ENCODE assay signal across 7 mouse cellular contexts in genomic region chr7:142457227-142457811, GRCm38 (mm10). TPM values are rescaled to one million over a fixed set of nuclear protein-coding genes. Genes with fewer than 3 reads are reported as not detected.
A peak's percentile ranks its signal among the peaks of the same experiment; 100 is the strongest.
DNase-seq lines count a peak whose midpoint lies in the region; ATAC-seq and TF ChIP-seq lines count a peak whose summit lies in the region.

No protein-coding gene starts in this region.

- peaks cover 14% of the 10 kb centered on the region for H3K4me1 ChIP-seq in neural tube, embryonic 11.5 days (ENCODE audit: control insufficient read depth, insufficient read depth, low read length)

- no peak for TF ChIP-seq POLR2A in myocyte (IDR thresholded peaks at IDR 0.05; ENCODE audit: insufficient read length, low read depth)

- WGBS in neural tube, embryonic 11.5 days: 27% methylated on average over 3 of the region's 3 CpGs

- no peak overlapping the region for H3K4me3 ChIP-seq in neural tube, embryonic 11.5 days (ENCODE audit: low read depth, low read length)
- H3K4me3 ChIP-seq in layer of hippocampus, adult 2 months: no peak overlapping the region
- H3K4me3 ChIP-seq in myocyte: no peak overlapping the region

- TF ChIP-seq CTCF in layer of hippocampus, adult 2 months (conservative IDR thresholded peaks at IDR 0.05): peak; percentile 53

- no peaks in the 10 kb centered on the region for H3K9me3 ChIP-seq in neural tube, embryonic 11.5 days (ENCODE audit: control insufficient read depth, low read length)

- no peaks in the 10 kb centered on the region for H3K27me3 ChIP-seq in neural tube, embryonic 11.5 days (ENCODE audit: control insufficient read depth, insufficient read depth, low read length)
- H3K27me3 ChIP-seq in myocyte (ENCODE audit: control insufficient read depth, insufficient read depth, insufficient read length): no peaks in the 10 kb centered on the region

- H3K79me2 ChIP-seq in myocyte (ENCODE audit: control insufficient read depth, insufficient read depth): no peaks in the 10 kb centered on the region

- no peak for ATAC-seq in neural tube, embryonic 11.5 days (ENCODE audit: insufficient read depth, low FRiP score, low TSS enrichment)

- H3K27ac ChIP-seq in neural tube, embryonic 11.5 days (ENCODE audit: low read depth, low read length): peak overlapping the region; percentile 70
- peak overlapping the region; percentile 77 for H3K27ac ChIP-seq in layer of hippocampus, adult 2 months

- 0 out of 2 replicates have a peak overlapping the region, but pooled peaks have one; percentile 2 for H3K4me2 ChIP-seq in neural tube, embryonic 11.5 days (ENCODE audit: low read depth)
- peak overlapping the region; percentile 56 for H3K4me2 ChIP-seq in myocyte (ENCODE audit: low read depth)

- H3ac ChIP-seq in myocyte (ENCODE audit: control insufficient read depth, insufficient read length): no peak overlapping the region

- peak overlapping the region; percentile 18; the same call in 1 of the 2 replicates for H3K9ac ChIP-seq in neural tube, embryonic 11.5 days (ENCODE audit: low read length)

- no peaks in the 10 kb centered on the region for H3K36me3 ChIP-seq in neural tube, embryonic 11.5 days (ENCODE audit: control insufficient read depth, insufficient read depth, low read length)
- no peaks in the 10 kb centered on the region for H3K36me3 ChIP-seq in myocyte (ENCODE audit: control insufficient read depth, insufficient read depth)

- peak; percentile 40 for DNase-seq in neural tube, embryonic 11.5 days (ENCODE audit: low spot score)
- no peak for DNase-seq in neural tube, embryonic 10.5 days (ENCODE audit: extremely low spot score, low spot score)
- peak; percentile 87 for DNase-seq in cerebellum, postnatal 14 days
- DNase-seq in heart, adult 18-20 months: peak; percentile 69 to 73
- DNase-seq in layer of hippocampus, adult 2 months (ENCODE audit: low spot score in 2 of 2): peak; percentile 25 to 46
- DNase-seq in urinary bladder, postnatal 10 days (ENCODE audit: low spot score): no peak

TF ChIP-seq in myocyte, 11 proteins besides CTCF, POLR2A, EP300 and RAD21:
- TF ChIP-seq USF1 (IDR thresholded peaks at IDR 0.05; ENCODE audit: low read depth) (no peak), MYOG (IDR thresholded peaks at IDR 0.05; ENCODE audit: control insufficient read depth in 1 of 3, insufficient read depth in 1 of 3, insufficient read length in 2 of 3, low read depth in 2 of 3) (no peak), TCF3 (IDR thresholded peaks at IDR 0.05; ENCODE audit: insufficient read length, low read depth) (no peak), TCF12 (IDR thresholded peaks at IDR 0.05; ENCODE audit: insufficient read depth, poor library complexity, severe bottlenecking) (no peak), MAX (IDR thresholded peaks at IDR 0.05; ENCODE audit: low read depth) (no peak), MYOD1 (IDR thresholded peaks at IDR 0.05; ENCODE audit: control insufficient read depth in 1 of 3, insufficient read length in 2 of 3, low read depth in 2 of 3) (no peak), POLR2AphosphoS2 (IDR thresholded peaks at IDR 0.05; ENCODE audit: insufficient read length, low read depth) (no peak), REST (IDR thresholded peaks at IDR 0.05; ENCODE audit: insufficient read depth, insufficient read length) (no peak), CEBPB (IDR thresholded peaks at IDR 0.05; ENCODE audit: insufficient read depth, poor library complexity, severe bottlenecking) (no peak), SRF (IDR thresholded peaks at IDR 0.05; ENCODE audit: control insufficient read depth, insufficient read length, low read depth) (no peak), E2F4 (IDR thresholded peaks at IDR 0.05; ENCODE audit: insufficient read depth) (no peak)

RNA-seq across cellular contexts. Expression of gene Lsp1, which starts 3.3 kb away (rescaled TPM):
- 15.1 and 21.0 TPM in 2 replicates for polyA plus RNA-seq in neural tube, embryonic 11.5 days (2014; fragmentation: Nextera tagmentation; extraction: Ambion mirVana)
- total RNA-seq in heart, adult 18-20 months (2021): 10 to 100 TPM; 24.7 to 33.1 TPM
- 1 to 10 TPM; 1.4 to 1.7 TPM for total RNA-seq in layer of hippocampus, adult 2 months (2021)
- 298 TPM for polyA plus RNA-seq in myocyte (2012; fragmentation: generic; extraction: Trizol)

RNA-seq across cellular contexts. Expression of gene Tnni2, which starts 15.7 kb away (rescaled TPM):
- 2.1 and 3.5 TPM in 2 replicates for polyA plus RNA-seq in neural tube, embryonic 11.5 days (2014; fragmentation: Nextera tagmentation; extraction: Ambion mirVana)
- 1 to 10 TPM; 1.8 to 2.6 TPM for total RNA-seq in heart, adult 18-20 months (2021)
- not detected for total RNA-seq in layer of hippocampus, adult 2 months (2021)
- 3,238 TPM for polyA plus RNA-seq in myocyte (2012; fragmentation: generic; extraction: Trizol)

RNA-seq across cellular contexts. Expression of gene Syt8, which starts 22.7 kb away (rescaled TPM):
- polyA plus RNA-seq in neural tube, embryonic 11.5 days (2014; fragmentation: Nextera tagmentation; extraction: Ambion mirVana): not detected in 2 replicates
- total RNA-seq in heart, adult 18-20 months (2021): not detected
- total RNA-seq in layer of hippocampus, adult 2 months (2021): not detected
- 14.5 TPM for polyA plus RNA-seq in myocyte (2012; fragmentation: generic; extraction: Trizol)

RNA-seq across cellular contexts. Expression of gene Tnnt3, which starts 41.3 kb away (rescaled TPM):
- 6.5 and 9.2 TPM in 2 replicates for polyA plus RNA-seq in neural tube, embryonic 11.5 days (2014; fragmentation: Nextera tagmentation; extraction: Ambion mirVana)
- total RNA-seq in heart, adult 18-20 months (2021): under 1 TPM in 1 of 2 experiments, not detected in 1; 0.67 TPM
- total RNA-seq in layer of hippocampus, adult 2 months (2021): not detected
- 2,107 TPM for polyA plus RNA-seq in myocyte (2012; fragmentation: generic; extraction: Trizol)

Comparison
In these comparisons a context has a peak if more than half of its experiments do, and no peak if none do; other contexts are left out.
1. DNase-seq: peak in neural tube, embryonic 11.5 days (single experiment), cerebellum, postnatal 14 days (2 of 2), heart, adult 18-20 months (2 of 2) and layer of hippocampus, adult 2 months (2 of 2); none in neural tube, embryonic 10.5 days (single experiment) and urinary bladder, postnatal 10 days (single experiment).
2. RNA of gene Lsp1, which starts 3.3 kb away (total RNA-seq): 24.7 to 33.1 TPM in heart, adult 18-20 months; 1.4 to 1.7 TPM in layer of hippocampus, adult 2 months; every median in the first group is over 4 times any median in the second.